Comparison of ENCODE assay signal across 9 mouse cellular contexts in the genomic region with DNA sequence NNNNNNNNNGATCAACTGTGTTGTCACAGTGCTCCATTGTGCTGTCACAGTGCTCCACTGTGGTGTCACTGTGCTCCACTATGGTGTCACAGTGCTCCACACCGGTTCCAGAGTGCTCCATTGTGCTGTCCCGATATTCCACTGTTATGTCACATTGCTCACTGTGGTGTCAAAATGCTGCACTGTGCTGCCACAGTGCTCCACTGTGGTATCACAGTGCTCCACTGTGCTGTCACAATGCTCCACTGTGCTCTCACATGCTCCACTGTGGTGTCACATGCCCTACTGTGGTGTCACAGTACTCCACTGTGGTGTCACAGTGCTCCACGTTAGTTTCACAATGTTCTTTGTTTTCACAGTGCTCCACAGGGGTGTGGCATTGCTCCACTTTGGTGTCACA.
DNase-seq lines count a peak whose midpoint lies in the region; ATAC-seq and TF ChIP-seq lines count a peak whose summit lies in the region.
"Had no signal": no experiment of that assay in that cellular context is flagged by ENCODE, and none has a peak within 500 bp of the region (broad histone marks: within the 10 kb centered on the region; RNA-seq: fewer than 3 reads in every experiment).

No protein-coding gene starts in this region.

- 78% methylated on average over 3 of the region's 3 CpGs for WGBS in midbrain, embryonic 11.5 days
- WGBS in midbrain, embryonic 10.5 days = 73% methylated on average over 3 of the region's 3 CpGs
- WGBS in liver, embryonic 14.5 days (ENCODE audit: insufficient replicate concordance) = 46% methylated on average over 3 of the region's 3 CpGs
- WGBS in stomach, embryonic 16.5 days = 66% methylated on average over 3 of the region's 3 CpGs

- no peak for TF ChIP-seq CTCF in liver, embryonic 14.5 days (IDR thresholded peaks at IDR 0.05; ENCODE audit: low read depth)

- H3K27ac ChIP-seq in midbrain, embryonic 11.5 days (ENCODE audit: low read depth, low read length) = no peak overlapping the region
- H3K27ac ChIP-seq in midbrain, embryonic 10.5 days (replicated peaks) = no peak overlapping the region
- no peak overlapping the region for H3K27ac ChIP-seq in liver, embryonic 14.5 days
- H3K27ac ChIP-seq in stomach, embryonic 16.5 days (ENCODE audit: low read length) = no peak overlapping the region
- H3K27ac ChIP-seq: heart, adult 2 months had no signal

- DNase-seq in cerebellum, adult 8-10 months = no peak
- no peak for DNase-seq in midbrain, embryonic 11.5 days (ENCODE audit: low spot score, missing footprints)
- DNase-seq in midbrain, embryonic 10.5 days (ENCODE audit: low spot score) = no peak
- no peak for DNase-seq in liver, embryonic 14.5 days (ENCODE audit: low read depth in 3 of 3, low spot score in 3 of 3)
- DNase-seq in adrenal gland, postnatal 36 days = no peak
- no peak for DNase-seq in layer of hippocampus, adult 9-10 months (ENCODE audit: low spot score)

- no peak overlapping the region for H3K4me2 ChIP-seq in midbrain, embryonic 11.5 days
- no peak overlapping the region for H3K4me2 ChIP-seq in liver, embryonic 14.5 days (ENCODE audit: low read depth)
- H3K4me2 ChIP-seq in stomach, embryonic 16.5 days (ENCODE audit: low read depth, low read length) = no peak overlapping the region

- H3K9ac ChIP-seq in midbrain, embryonic 11.5 days (ENCODE audit: low read length) = no peak overlapping the region
- no peak overlapping the region for H3K9ac ChIP-seq in liver, embryonic 14.5 days (replicated peaks)
- no peak overlapping the region for H3K9ac ChIP-seq in stomach, embryonic 16.5 days (ENCODE audit: low read length)

- no peak for TF ChIP-seq EP300 in liver, embryonic 14.5 days (IDR thresholded peaks at IDR 0.05; ENCODE audit: low read depth)

- H3K4me1 ChIP-seq in midbrain, embryonic 11.5 days (ENCODE audit: control insufficient read depth, insufficient read depth, low read length) = no peaks in the 10 kb centered on the region
- H3K4me1 ChIP-seq in midbrain, embryonic 10.5 days = no peaks in the 10 kb centered on the region
- H3K4me1 ChIP-seq in liver, embryonic 14.5 days (replicated peaks; ENCODE audit: control insufficient read depth in 2 of 2, insufficient read depth in 2 of 2, low read length in 1 of 2) = no peaks in the 10 kb centered on the region
- H3K4me1 ChIP-seq in stomach, embryonic 16.5 days (ENCODE audit: control insufficient read depth, insufficient read depth, low read length) = no peaks in the 10 kb centered on the region

- ATAC-seq in cerebellum, adult (ENCODE audit: insufficient number of reproducible peaks, low FRiP score, low TSS enrichment) = peak; percentile 81; the same call in 1 of the 2 replicates
- ATAC-seq in midbrain, embryonic 11.5 days (ENCODE audit: low FRiP score) = peak; percentile 65
- ATAC-seq in liver, embryonic 14.5 days (ENCODE audit: insufficient read depth) = peak; percentile 31
- 0 out of 2 replicates have a peak, but pooled peaks have one; percentile 30 for ATAC-seq in stomach, embryonic 16.5 days (ENCODE audit: insufficient read depth, low FRiP score)

- no peaks in the 10 kb centered on the region for H3K36me3 ChIP-seq in midbrain, embryonic 11.5 days (ENCODE audit: control insufficient read depth, insufficient read depth, low read length)
- no peaks in the 10 kb centered on the region for H3K36me3 ChIP-seq in midbrain, embryonic 10.5 days
- no peaks in the 10 kb centered on the region for H3K36me3 ChIP-seq in liver, embryonic 14.5 days (replicated peaks; ENCODE audit: control insufficient read depth, insufficient read depth, low read depth)
- no peaks in the 10 kb centered on the region for H3K36me3 ChIP-seq in stomach, embryonic 16.5 days (ENCODE audit: control insufficient read depth, insufficient read depth, low read length)

- H3K9me3 ChIP-seq in midbrain, embryonic 11.5 days (ENCODE audit: control insufficient read depth, low read length) = peaks cover 52% of the 10 kb centered on the region
- H3K9me3 ChIP-seq in midbrain, embryonic 10.5 days (replicated peaks) = peaks cover 53% of the 10 kb centered on the region
- peaks cover 7% of the 10 kb centered on the region; the same call in 1 of the 2 replicates for H3K9me3 ChIP-seq in liver, embryonic 14.5 days (ENCODE audit: control insufficient read depth, low read length)
- peaks cover 44% of the 10 kb centered on the region for H3K9me3 ChIP-seq in stomach, embryonic 16.5 days (replicated peaks; ENCODE audit: control insufficient read depth, low read length)

- H3K27me3 ChIP-seq in midbrain, embryonic 11.5 days (ENCODE audit: control insufficient read depth, insufficient read depth, low read length) = no peaks in the 10 kb centered on the region
- H3K27me3 ChIP-seq in midbrain, embryonic 10.5 days (ENCODE audit: low read depth, poor library complexity, severe bottlenecking) = no peaks in the 10 kb centered on the region
- no peaks in the 10 kb centered on the region for H3K27me3 ChIP-seq in liver, embryonic 14.5 days (ENCODE audit: control insufficient read depth, insufficient read depth, low read length)
- no peaks in the 10 kb centered on the region for H3K27me3 ChIP-seq in stomach, embryonic 16.5 days (ENCODE audit: control insufficient read depth, insufficient read depth, low read length)

- H3K4me3 ChIP-seq in midbrain, embryonic 11.5 days (ENCODE audit: low read depth, low read length) = no peak overlapping the region
- no peak overlapping the region for H3K4me3 ChIP-seq in midbrain, embryonic 10.5 days
- no peak overlapping the region for H3K4me3 ChIP-seq in liver, embryonic 14.5 days (ENCODE audit: insufficient read depth in 1 of 2, low read depth in 2 of 2, low read length in 2 of 2)
- no peak overlapping the region for H3K4me3 ChIP-seq in stomach, embryonic 16.5 days (replicated peaks; ENCODE audit: low read length)
- H3K4me3 ChIP-seq: heart, adult 2 months had no signal

Comparison
In these comparisons a context has a peak if more than half of its experiments do, and no peak if none do; other contexts are left out.
1. ATAC-seq: peak in every context shown above with its lines; median percentile 81 in cerebellum, adult; 65 in midbrain, embryonic 11.5 days; 31 in liver, embryonic 14.5 days; 30 in stomach, embryonic 16.5 days.